Mouse (Mus musculus) olfactory bulb, adult 2 months (tissue): ENCODE data around the gene Bcat2. TPM values are rescaled to one million over a fixed set of nuclear protein-coding genes. Genes with fewer than 3 reads are reported as not detected.

ENCODE experiments used
- H3K27ac ChIP-seq: fragments of 200-500 bp; 2 replicates; pipeline ENCODE4 v1.5.1; 2012; ENCODE audit warnings: low read depth, low read length; ENCODE audit not compliant: insufficient read depth
- H3K4me1 ChIP-seq: fragments of 200-500 bp; 2 replicates; pipeline ENCODE4 v1.6.1; 2012; ENCODE audit warnings: low read length; ENCODE audit not compliant: control insufficient read depth, insufficient read depth
- H3K4me3 ChIP-seq: fragments of 200-500 bp; 2 replicates; pipeline ENCODE4 v1.5.1; 2012; ENCODE audit warnings: mild to moderate bottlenecking, low read depth, low read length, moderate library complexity; ENCODE audit not compliant: insufficient read depth
- CTCF ChIP-seq: fragments of 200-500 bp; IDR thresholded peaks from 2 replicates; pipeline ENCODE4 v1.5.1; 2012; ENCODE audit warnings: low read depth, mild to moderate bottlenecking, low read length, moderate library complexity; ENCODE audit not compliant: insufficient read depth
- POLR2A ChIP-seq: fragments of 200-500 bp; IDR thresholded peaks from 2 replicates; pipeline ENCODE4 v1.6.1; 2012; ENCODE audit warnings: mild to moderate bottlenecking, low read depth, low read length, moderate library complexity; ENCODE audit not compliant: insufficient read depth
- WGBS: fragments of 180-500 bp; shearing (Covaris S2); methylation state at CpG from one replicate; pipeline ENCODE4 v1.1.7; 2018; 5-methylcytosine and 5-hydroxymethylcytosine counted together
- polyA plus RNA-seq: library from polyadenylated mRNA; stranded (reverse); fragments of >200 nt; gene quantifications from 2 replicates; pipeline ENCODE4 v1.2.4, GENCODE M21; 2012; ENCODE audit warnings: low replicate concordance; ENCODE audit not compliant: missing spikeins, insufficient read depth, insufficient read length

Gene Bcat2
- not detected in 2 replicates for polyA plus RNA-seq

DNA sequence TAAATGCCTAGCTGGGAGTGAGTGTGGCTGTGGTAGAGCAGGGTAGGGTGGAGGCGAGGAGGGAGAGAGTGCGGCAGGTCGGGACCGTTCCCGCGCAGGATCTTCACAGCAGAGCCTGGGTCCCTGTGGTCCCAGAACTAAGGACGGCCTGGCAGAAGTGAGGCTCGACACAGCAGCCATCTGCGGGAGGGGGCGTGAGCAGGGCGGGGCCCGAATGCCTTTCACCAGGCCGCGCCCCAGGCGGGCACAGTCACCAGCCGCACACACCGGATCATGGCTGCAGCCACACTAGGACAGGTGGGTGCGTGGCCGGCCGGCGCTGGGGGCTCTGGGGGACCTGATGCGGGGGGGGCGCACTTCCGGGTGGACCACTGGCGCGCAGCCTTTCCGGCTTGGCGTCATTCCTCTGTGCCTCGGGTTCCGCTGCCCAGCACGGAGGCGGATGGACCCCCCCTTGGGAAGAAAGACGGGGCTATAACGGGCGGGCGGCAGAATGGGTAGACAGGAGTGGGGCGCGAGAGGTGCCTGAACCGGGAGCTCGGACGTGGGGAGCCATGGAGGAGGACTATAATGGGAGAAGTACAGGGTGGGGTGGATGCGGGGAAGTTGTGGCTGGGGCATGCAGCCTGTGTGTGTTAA, at the start of gene Bcat2:
Gene Bcat2 (plus strand): TSS at position 51 of the 639 bp plus-strand sequence.
- no peak for TF ChIP-seq CTCF
- TF ChIP-seq POLR2A = 0 out of 2 replicates have a peak, but pooled peaks have one; percentile 4
- peak within 1 kb of the TSS; percentile 87 for H3K27ac ChIP-seq

DNA sequence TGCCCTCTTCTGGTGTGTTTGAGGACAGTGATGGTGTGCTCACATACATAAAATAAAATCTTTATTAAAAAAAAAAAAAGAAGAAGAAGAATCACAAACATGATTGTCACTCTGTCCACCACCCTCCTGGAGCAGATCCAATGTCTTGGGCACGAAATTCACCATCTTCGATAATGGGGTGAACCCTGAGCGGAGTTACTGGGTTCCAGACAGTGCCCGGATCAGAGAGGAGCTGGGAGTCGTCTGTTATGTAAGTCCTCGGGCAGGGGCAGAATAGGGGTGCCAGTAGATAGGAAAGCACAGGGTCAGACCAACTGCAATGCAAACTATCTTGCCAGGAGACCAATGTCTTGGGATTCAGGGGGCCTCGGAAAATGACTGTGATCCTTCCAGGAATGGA, 49.3 kb upstream of the Bcat2 start:
- Histone ChIP-seq H3K4me1 (peaks cover 22% of the 10 kb centered on the region), H3K27ac (no peak overlapping the region), H3K4me3 (no peak overlapping the region)
- TF ChIP-seq POLR2A = no peak
- no peak for TF ChIP-seq CTCF
- WGBS = 87% methylated on average over 7 of the region's 7 CpGs

More for the DNA sequence above, at the start of gene Bcat2:
- peaks cover 7% of the 10 kb centered on the region for H3K4me1 ChIP-seq
- under 1% methylated on average over 42 of the region's 42 CpGs for WGBS
- peak within 1 kb of the TSS; percentile 87 for H3K4me3 ChIP-seq

DNA sequence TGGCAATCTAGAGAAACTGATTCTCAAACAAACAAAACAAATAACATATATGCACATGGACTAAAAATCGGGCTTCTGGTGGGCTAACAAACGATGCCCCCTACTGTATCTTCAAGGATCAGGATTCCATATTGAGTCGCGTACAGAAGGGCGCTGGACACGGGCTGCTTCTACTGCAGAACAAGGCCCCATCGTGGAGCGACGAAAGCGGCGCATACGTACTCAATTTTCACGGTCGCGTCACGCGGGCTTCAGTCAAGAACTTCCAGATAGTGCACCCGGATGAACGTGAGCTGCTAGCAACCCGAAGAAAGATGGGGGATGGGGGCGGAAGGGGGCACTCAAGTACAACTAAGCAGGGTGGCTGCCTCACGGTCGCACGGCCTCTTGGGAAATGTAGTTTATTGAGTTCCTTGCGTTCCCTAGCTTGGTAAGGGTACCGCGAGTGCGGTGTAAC, 48.2 kb upstream of the Bcat2 start:
- TF ChIP-seq CTCF = no peak
- Histone ChIP-seq H3K4me3 (peak overlapping the region; percentile 66), H3K4me1 (peaks cover 22% of the 10 kb centered on the region), H3K27ac (peak overlapping the region; percentile 83)
- under 1% methylated on average over 28 of the region's 28 CpGs for WGBS

DNA sequence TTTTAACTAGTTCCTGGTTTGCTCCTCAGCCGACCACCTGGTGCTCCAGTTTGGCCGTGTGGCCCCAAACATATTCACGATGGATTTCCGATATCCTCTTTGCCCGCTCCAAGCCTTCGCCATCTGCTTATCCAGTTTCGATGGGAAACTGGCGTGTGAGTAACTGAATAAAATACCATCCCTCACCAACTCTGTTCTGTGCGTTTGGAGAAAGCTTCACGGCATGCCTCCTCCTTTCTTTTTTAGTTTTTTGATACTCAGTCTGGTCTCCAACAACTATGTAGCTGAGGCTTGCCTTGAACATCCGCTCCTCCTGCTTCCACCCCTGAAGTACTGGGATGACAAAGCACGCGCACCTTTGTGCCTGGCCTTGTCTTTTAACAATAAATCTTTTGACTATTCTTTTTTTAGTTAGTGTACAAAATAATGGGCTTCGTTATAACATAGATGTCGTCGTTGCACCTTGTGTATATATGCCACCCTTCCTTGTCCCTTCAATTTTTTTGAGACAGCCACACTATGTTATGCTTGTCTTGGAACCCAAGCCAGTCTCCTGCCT, 47.7 kb upstream of the Bcat2 start:
- Histone ChIP-seq H3K4me1 (peaks cover 22% of the 10 kb centered on the region), H3K27ac (no peak overlapping the region), H3K4me3 (peak overlapping the region; percentile 66)
- no peak for TF ChIP-seq CTCF
- no peak for TF ChIP-seq POLR2A
- WGBS = 51% methylated on average over 16 of the region's 16 CpGs

DNA sequence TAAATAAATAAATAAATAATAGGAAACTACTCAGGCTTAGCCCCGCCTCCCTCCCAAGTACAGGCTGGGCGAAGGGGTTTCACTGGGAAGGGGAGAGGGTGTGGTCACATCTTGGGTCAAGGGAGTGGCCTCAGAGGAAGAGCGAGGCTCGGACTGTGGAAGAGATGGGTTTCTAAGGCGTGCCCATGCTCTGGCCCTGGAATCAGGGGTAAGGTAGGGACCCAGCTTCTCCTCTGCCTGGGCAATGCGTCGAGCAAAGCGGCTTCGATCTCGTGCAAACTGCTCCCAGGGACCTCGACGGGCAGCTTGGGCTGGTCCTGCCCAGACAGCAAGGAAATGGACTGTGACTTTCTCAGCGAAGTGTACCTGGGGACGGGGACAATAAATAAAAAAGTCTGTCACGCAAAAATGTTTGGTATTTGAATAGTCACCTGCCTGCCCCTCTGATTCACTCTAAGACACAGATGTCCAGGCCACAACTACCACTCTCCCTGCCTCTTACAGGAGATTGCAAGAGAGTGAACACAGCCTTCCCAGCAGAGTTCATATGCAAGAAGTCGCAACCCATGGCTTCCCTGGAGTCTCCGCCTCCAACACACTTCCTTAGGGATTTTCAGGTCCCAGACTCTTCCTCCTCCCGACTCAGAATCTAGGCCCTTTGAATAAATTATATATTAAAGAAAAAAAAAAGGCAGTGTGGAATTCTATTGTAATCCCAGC, 46.8 kb upstream of the Bcat2 start:
- Histone ChIP-seq H3K4me1 (peaks cover 22% of the 10 kb centered on the region), H3K4me3 (no peak overlapping the region), H3K27ac (no peak overlapping the region)
- WGBS = 82% methylated on average over 18 of the region's 18 CpGs
- TF ChIP-seq POLR2A = no peak
- TF ChIP-seq CTCF = no peak

DNA sequence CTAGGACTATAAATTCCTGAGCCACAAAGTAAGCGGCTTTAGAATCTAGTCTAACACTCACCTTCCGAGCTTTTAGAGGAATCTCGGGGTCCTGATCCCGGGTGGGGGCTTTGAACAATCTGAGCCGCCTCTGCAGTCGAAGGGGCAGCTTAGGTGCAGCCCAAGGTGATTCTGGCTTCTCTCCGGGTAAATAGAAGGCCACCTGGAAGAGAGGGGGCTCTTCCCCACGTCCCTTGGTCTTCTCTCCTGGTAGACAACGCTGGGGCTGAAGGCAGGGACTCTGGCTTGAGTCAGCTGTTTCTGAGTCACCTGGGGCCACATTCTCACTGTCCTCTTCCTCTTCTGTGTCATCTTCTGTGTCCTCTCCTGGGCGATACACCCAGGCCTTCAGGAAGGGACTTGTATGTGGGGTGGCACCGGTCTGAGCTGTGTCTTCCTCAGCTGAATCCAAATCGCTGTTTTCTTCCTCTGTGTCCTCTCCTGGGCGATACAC, 46.2 kb upstream of the Bcat2 start:
- no peak overlapping the region for H3K4me3 ChIP-seq
- TF ChIP-seq CTCF (no peak), POLR2A (no peak)
- 81% methylated on average over 13 of the region's 13 CpGs for WGBS
- H3K4me1 ChIP-seq = peaks cover 22% of the 10 kb centered on the region
- H3K27ac ChIP-seq = no peak overlapping the region

DNA sequence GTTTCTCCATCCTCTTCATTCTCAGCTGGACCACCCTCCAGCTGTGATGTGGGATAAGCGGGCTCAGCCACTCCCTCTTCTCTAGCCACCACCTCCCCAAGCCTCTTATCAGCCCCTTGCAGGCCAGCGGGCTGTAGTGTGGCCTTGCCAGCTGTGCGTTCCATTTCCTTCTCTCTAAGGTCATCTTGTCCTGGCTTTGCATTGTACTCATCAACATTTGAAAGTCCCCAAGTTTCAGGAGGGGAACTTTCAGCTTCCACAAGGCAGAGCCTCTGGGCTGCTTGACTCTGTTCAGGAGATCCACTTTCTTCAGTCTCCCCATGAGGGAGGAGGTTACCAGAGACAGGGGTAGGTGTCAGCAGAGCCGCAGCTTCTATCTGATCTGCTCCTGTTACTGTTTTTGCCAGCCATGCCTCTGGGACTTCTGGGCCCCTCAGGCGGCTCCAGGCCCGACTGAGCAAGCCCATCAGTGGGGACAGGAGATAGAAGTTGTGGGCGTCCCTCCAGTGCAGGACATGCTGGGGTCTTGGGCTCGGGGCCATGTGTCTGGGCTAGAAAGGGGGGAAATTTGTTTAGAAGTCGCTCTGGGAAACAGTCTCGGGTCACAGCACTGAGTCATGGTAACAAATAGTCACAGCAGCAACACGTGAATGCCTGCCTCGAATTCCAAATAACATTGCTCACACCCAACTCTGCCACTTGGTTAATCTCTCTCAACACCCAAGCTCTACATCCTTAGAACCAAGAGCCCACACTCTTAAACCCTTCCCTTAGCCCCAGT, 44.9 kb upstream of the Bcat2 start:
- 21% methylated on average over 12 of the region's 12 CpGs for WGBS
- no peak for TF ChIP-seq CTCF
- 0 out of 2 replicates have a peak, but pooled peaks have one; percentile 23 for TF ChIP-seq POLR2A
- peaks cover 24% of the 10 kb centered on the region for H3K4me1 ChIP-seq
- peak overlapping the region; percentile 90 for H3K27ac ChIP-seq
- peak overlapping the region; percentile 87 for H3K4me3 ChIP-seq

DNA sequence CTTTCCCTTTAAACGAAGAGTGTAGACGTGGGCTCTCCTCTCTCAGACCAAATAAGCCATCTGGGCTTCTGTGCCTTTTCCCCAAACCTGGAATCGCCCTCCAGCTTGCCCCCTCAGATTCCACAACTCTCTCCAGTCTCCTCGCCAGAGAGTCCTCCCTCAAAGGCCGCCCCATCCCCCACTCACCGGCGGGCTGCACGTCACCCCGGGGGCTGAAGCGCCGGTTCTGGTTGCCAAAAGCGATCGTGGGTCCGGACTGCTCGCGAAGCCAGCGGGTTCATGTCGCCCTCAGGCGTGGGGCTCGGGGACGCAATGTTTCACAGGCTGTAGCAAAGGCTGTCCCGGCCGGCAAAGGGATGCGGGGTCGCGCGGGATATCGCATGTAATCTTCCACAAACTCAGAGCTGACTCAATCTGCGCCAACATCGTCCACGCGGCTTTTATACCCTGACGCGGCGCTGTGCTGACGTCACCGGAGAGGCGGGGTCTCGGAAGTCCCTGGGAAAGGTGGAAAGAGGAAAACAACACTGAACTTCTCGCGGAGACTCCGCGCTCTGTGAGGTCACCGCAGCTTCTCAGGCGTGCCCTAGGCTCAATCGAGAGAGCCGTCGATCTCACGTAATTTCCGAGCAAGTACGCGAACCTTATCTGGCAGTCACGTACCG, 44.0 kb upstream of the Bcat2 start, which contains the start of the genes Ppp1r15a and Plekha4:
Gene Ppp1r15a (minus strand): TSS at position 460 of the 665 bp plus-strand sequence.
Gene Plekha4 (plus strand): TSS at position 522 of the 665 bp plus-strand sequence.
- peaks cover 28% of the 10 kb centered on the region for H3K4me1 ChIP-seq
- under 1% methylated on average over 54 of the region's 54 CpGs for WGBS
- H3K27ac ChIP-seq = peak within 1 kb of the TSS; percentile 90
- H3K4me3 ChIP-seq = peak within 1 kb of the TSS; percentile 87
- TF ChIP-seq CTCF (no peak), POLR2A (peak; percentile 97)
